Mouse (Mus musculus): Measurements from ENCODE around the gene Olfr1044. TPM values are rescaled to one million over a fixed set of nuclear protein-coding genes. Genes with fewer than 3 reads are reported as not detected.
"Not testable (repeated sequence)": the region's sequence is repeated elsewhere in the genome, so short reads cannot be mapped to it uniquely, and the experiment has no call there.

The Olfr1044 gene
- not detected in 2 replicates for polyA plus RNA-seq (2015; fragmentation: Nextera tagmentation; extraction: Ambion mirVana)

GRCm38 (mm10) chr2:86177720-86178119 lies at the start of gene Olfr1044:
Gene Olfr1044 (minus strand): TSS chr2:86177820.
- Histone ChIP-seq H3K9ac (no peak within 1 kb of the TSS), H3K4me3 (replicated peaks) (no peak within 1 kb of the TSS), H3K4me1 (replicated peaks) (no peaks in the 10 kb centered on the region), H3K27me3 (replicated peaks) (no peaks in the 10 kb centered on the region), H3K27ac (no peak within 1 kb of the TSS), H3K9me3 (no peaks in the 10 kb centered on the region), H3K4me2 (replicated peaks) (no peak within 1 kb of the TSS), H3K36me3 (no peaks in the 10 kb centered on the region)
- no peak for ATAC-seq

GRCm38 (mm10) chr2:86219214-86219613 lies 41.6 kb upstream of the Olfr1044 start, which contains the start of gene Olfr1046:
Gene Olfr1046 (minus strand): TSS chr2:86219314.
- H3K27ac ChIP-seq = no peak within 1 kb of the TSS
- H3K36me3 ChIP-seq = no peaks in the 10 kb centered on the region
- no peak within 1 kb of the TSS for H3K9ac ChIP-seq
- no peaks in the 10 kb centered on the region for H3K27me3 ChIP-seq (replicated peaks)
- H3K9me3 ChIP-seq = no peaks in the 10 kb centered on the region
- H3K4me3 ChIP-seq (replicated peaks) = no peak within 1 kb of the TSS
- ATAC-seq = no peak
- no peak within 1 kb of the TSS for H3K4me2 ChIP-seq (replicated peaks)
- 74% methylated on average over 2 of the region's 2 CpGs for WGBS
- H3K4me1 ChIP-seq (replicated peaks) = no peaks in the 10 kb centered on the region

- H3K4me3 ChIP-seq (replicated peaks) = no peak within 1 kb of the TSS
- no peak within 1 kb of the TSS for H3K9ac ChIP-seq
- H3K4me2 ChIP-seq (replicated peaks) = no peak within 1 kb of the TSS
- no peaks in the 10 kb centered on the region for H3K9me3 ChIP-seq
- H3K27ac ChIP-seq = no peak within 1 kb of the TSS
- H3K4me1 ChIP-seq (replicated peaks) = no peaks in the 10 kb centered on the region
- no peaks in the 10 kb centered on the region for H3K36me3 ChIP-seq
- no peaks in the 10 kb centered on the region for H3K27me3 ChIP-seq (replicated peaks)
- no peak for ATAC-seq
Measured at GRCm38 (mm10) chr2:86202909-86203308, 25.3 kb upstream of the Olfr1044 start, which contains the start of gene Olfr1045. Gene Olfr1045 (minus strand): TSS chr2:86203009.

GRCm38 (mm10) chr2:86195863-86196262 lies 18.2 kb upstream of the Olfr1044 start:
- no peak for ATAC-seq
- Histone ChIP-seq H3K9ac (no peak overlapping the region), H3K36me3 (no peaks in the 10 kb centered on the region), H3K9me3 (no peaks in the 10 kb centered on the region), H3K4me2 (replicated peaks) (no peak overlapping the region), H3K27me3 (replicated peaks) (no peaks in the 10 kb centered on the region), H3K4me1 (replicated peaks) (no peaks in the 10 kb centered on the region), H3K4me3 (replicated peaks) (no peak overlapping the region), H3K27ac (no peak overlapping the region)
- 46% methylated on average over 1 of the region's 1 CpGs for WGBS

- Histone ChIP-seq H3K27me3 (replicated peaks) (no peaks in the 10 kb centered on the region), H3K9me3 (no peaks in the 10 kb centered on the region), H3K36me3 (no peaks in the 10 kb centered on the region), H3K4me2 (replicated peaks) (no peak within 1 kb of the TSS), H3K4me3 (replicated peaks) (no peak within 1 kb of the TSS), H3K27ac (no peak within 1 kb of the TSS), H3K9ac (no peak within 1 kb of the TSS), H3K4me1 (replicated peaks) (no peaks in the 10 kb centered on the region)
- ATAC-seq = no peak
Measured at GRCm38 (mm10) chr2:86185583-86185982, 8.0 kb upstream of the Olfr1044 start, which contains the start of gene Olfr52. Gene Olfr52 (minus strand): TSS chr2:86185683.

GRCm38 (mm10) chr2:86179950-86180349 lies 2.3 kb upstream of the Olfr1044 start:
- ATAC-seq = no peak
- 76% methylated on average over 3 of the region's 3 CpGs for WGBS
- no peak overlapping the region for H3K27ac ChIP-seq

GRCm38 (mm10) chr2:86175422-86175821 lies 2.2 kb downstream of the Olfr1044 start:
- H3K4me2 ChIP-seq (replicated peaks); H3K9ac ChIP-seq; H3K4me3 ChIP-seq (replicated peaks); H3K27ac ChIP-seq; H3K9me3 ChIP-seq; ATAC-seq; H3K36me3 ChIP-seq; H3K27me3 ChIP-seq (replicated peaks); H3K4me1 ChIP-seq (replicated peaks): not testable (repeated sequence)
- 84% methylated on average over 7 of the region's 7 CpGs for WGBS

More at GRCm38 (mm10) chr2:86179950-86180349, 2.3 kb upstream of the Olfr1044 start:
- H3K27me3 ChIP-seq (replicated peaks) = no peaks in the 10 kb centered on the region
- H3K4me3 ChIP-seq (replicated peaks) = no peak overlapping the region
- H3K36me3 ChIP-seq = no peaks in the 10 kb centered on the region
- no peak overlapping the region for H3K4me2 ChIP-seq (replicated peaks)
- H3K9me3 ChIP-seq = no peaks in the 10 kb centered on the region
- H3K4me1 ChIP-seq (replicated peaks) = no peaks in the 10 kb centered on the region
- no peak overlapping the region for H3K9ac ChIP-seq

GRCm38 (mm10) chr2:86167422-86167821 lies 10.2 kb downstream of the Olfr1044 start, which contains the start of gene Olfr1043:
Gene Olfr1043 (minus strand): TSS chr2:86167522.
- H3K4me1 ChIP-seq (replicated peaks) = no peaks in the 10 kb centered on the region
- no peak within 1 kb of the TSS for H3K4me3 ChIP-seq (replicated peaks)
- no peak within 1 kb of the TSS for H3K27ac ChIP-seq
- H3K9me3 ChIP-seq = no peaks in the 10 kb centered on the region
- H3K27me3 ChIP-seq (replicated peaks) = no peaks in the 10 kb centered on the region
- no peak within 1 kb of the TSS for H3K9ac ChIP-seq
- ATAC-seq = no peak
- WGBS = 94% methylated on average over 2 of the region's 2 CpGs
- H3K36me3 ChIP-seq = no peaks in the 10 kb centered on the region
- no peak within 1 kb of the TSS for H3K4me2 ChIP-seq (replicated peaks)

GRCm38 (mm10) chr2:86161738-86162137 lies 15.9 kb downstream of the Olfr1044 start, which contains the start of gene Olfr1042:
Gene Olfr1042 (minus strand): TSS chr2:86161838.
- H3K4me3 ChIP-seq (replicated peaks) = no peak within 1 kb of the TSS
- H3K4me2 ChIP-seq (replicated peaks) = no peak within 1 kb of the TSS
- 81% methylated on average over 2 of the region's 2 CpGs for WGBS
- no peak within 1 kb of the TSS for H3K27ac ChIP-seq
- H3K27me3 ChIP-seq (replicated peaks) = no peaks in the 10 kb centered on the region
- H3K4me1 ChIP-seq (replicated peaks) = no peaks in the 10 kb centered on the region
- no peaks in the 10 kb centered on the region for H3K9me3 ChIP-seq
- no peak for ATAC-seq
- no peaks in the 10 kb centered on the region for H3K36me3 ChIP-seq
- no peak within 1 kb of the TSS for H3K9ac ChIP-seq

- no peaks in the 10 kb centered on the region for H3K9me3 ChIP-seq
- ATAC-seq = no peak
- 80% methylated on average over 1 of the region's 1 CpGs for WGBS
- no peaks in the 10 kb centered on the region for H3K36me3 ChIP-seq
- no peak within 1 kb of the TSS for H3K27ac ChIP-seq
- H3K4me1 ChIP-seq (replicated peaks) = no peaks in the 10 kb centered on the region
- no peaks in the 10 kb centered on the region for H3K27me3 ChIP-seq (replicated peaks)
- H3K4me3 ChIP-seq (replicated peaks) = no peak within 1 kb of the TSS
- no peak within 1 kb of the TSS for H3K9ac ChIP-seq
- H3K4me2 ChIP-seq (replicated peaks) = no peak within 1 kb of the TSS
Measured at GRCm38 (mm10) chr2:86146632-86147031, 31.0 kb downstream of the Olfr1044 start, which contains the start of gene Olfr1040. Gene Olfr1040 (minus strand): TSS chr2:86146732.

GRCm38 (mm10) chr2:86135828-86136227 lies 41.8 kb downstream of the Olfr1044 start, which contains the start of gene Olfr1039:
Gene Olfr1039 (minus strand): TSS chr2:86135928.
- H3K27me3 ChIP-seq (replicated peaks) = no peaks in the 10 kb centered on the region
- no peak within 1 kb of the TSS for H3K9ac ChIP-seq
- H3K4me2 ChIP-seq (replicated peaks) = no peak within 1 kb of the TSS
- no peaks in the 10 kb centered on the region for H3K9me3 ChIP-seq
- no peaks in the 10 kb centered on the region for H3K4me1 ChIP-seq (replicated peaks)
- 96% methylated on average over 1 of the region's 1 CpGs for WGBS
- no peak within 1 kb of the TSS for H3K4me3 ChIP-seq (replicated peaks)
- no peak for ATAC-seq
- H3K36me3 ChIP-seq = no peaks in the 10 kb centered on the region
- H3K27ac ChIP-seq = no peak within 1 kb of the TSS

All from intestine, embryonic 15.5 days (tissue).